Mouse (Mus musculus): Measurements from ENCODE around the gene Gm14288. TPM values are rescaled to one million over a fixed set of nuclear protein-coding genes. Genes with fewer than 3 reads are reported as not detected.

The Gm14288 gene
- 1 to 10 TPM in 1 of 2 experiments, not detected in 1; 5.3 TPM for total RNA-seq (2023)

GRCm38 (mm10) chr2:175800993-175801392, at the start of gene Gm14288:
Gm14288 (minus strand) TSS chr2:175801093.

GRCm38 (mm10) chr2:175741237-175741636, 59.7 kb downstream of the Gm14288 start, which contains the start of gene Gm2007:
Gm2007 (plus strand) TSS chr2:175741537.

Other genes starting within 250 kb of the Gm14288 start
- not detected for gene Gm11007, start 157.1 kb downstream of the Gm14288 start, total RNA-seq (2023)
- not detected for gene Zfp969, start 97.4 kb downstream of the Gm14288 start, total RNA-seq (2023)
- gene Gm2007, start 59.6 kb downstream of the Gm14288 start, total RNA-seq (2023) = not detected
- gene Gm6710, start 68.1 kb upstream of the Gm14288 start, total RNA-seq (2023) = 1 to 10 TPM; 4.3 to 7.4 TPM
- 1 to 10 TPM; 6.6 to 7.4 TPM for gene Zfp966, start 130.0 kb upstream of the Gm14288 start, total RNA-seq (2023)
- 1 to 10 TPM; 3.1 to 4.6 TPM for gene Gm2026, start 164.2 kb upstream of the Gm14288 start, total RNA-seq (2023)

Data from T-cell, adult 66 days (primary cell).